Mouse (Mus musculus) retina, adult 2 months (tissue): ENCODE results near the gene Emg1.
"Not testable (repeated sequence)": the region's sequence is repeated elsewhere in the genome, so short reads cannot be mapped to it uniquely, and the experiment has no call there.

ENCODE experiments used
- DNase-seq: peaks from one replicate; pipeline ENCODE4 v3.0.0-alpha.2; 2012; ENCODE audit warnings: low read depth, low spot score

Emg1 gene

GRCm38 (mm10) chr6:124708289-124708889 lies 3.6 kb downstream of the Emg1 start:
- DNase-seq: no peak

GRCm38 (mm10) chr6:124706061-124706627 lies 5.8 kb downstream of the Emg1 start:
- no peak for DNase-seq

- no peak for DNase-seq
These were observed 7.6 kb downstream of the Emg1 start for GRCm38 (mm10) chr6:124704417-124704816.

DNA sequence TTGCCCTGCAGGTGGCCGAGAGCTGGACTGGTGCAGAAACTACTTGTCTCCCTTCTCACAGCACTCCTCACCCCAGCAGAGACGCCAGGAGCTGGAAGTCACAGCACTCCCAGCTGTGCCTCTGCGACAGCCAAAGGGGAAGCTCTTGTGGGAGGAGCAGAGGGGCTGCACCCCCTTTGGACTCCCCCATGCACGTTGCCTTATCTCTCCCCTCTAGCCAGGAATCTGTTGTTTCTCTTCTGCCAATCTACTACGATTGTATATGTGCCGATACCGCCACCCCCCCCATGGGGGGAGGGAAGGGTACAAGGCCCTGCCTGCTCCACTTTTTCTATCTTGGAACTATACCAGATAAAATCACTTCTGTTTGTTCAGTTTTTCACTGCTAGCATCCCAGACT lies 8.2 kb downstream of the Emg1 start:
- DNase-seq: no peak

DNA sequence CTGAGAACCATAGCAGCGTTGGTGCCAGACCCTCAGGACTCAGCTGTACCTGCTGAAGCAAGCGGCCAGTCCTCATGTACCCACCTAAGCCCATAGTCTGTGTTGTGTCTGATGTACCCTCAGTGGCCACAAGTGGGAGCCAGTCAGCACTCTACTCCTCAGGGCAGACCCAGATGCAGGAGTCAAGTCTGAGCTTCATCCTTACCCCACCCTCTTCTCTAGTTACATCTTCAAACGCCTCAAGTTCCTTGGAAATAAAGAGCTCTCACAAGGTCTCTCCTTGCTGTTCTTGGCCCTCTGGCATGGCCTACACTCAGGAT lies 9.2 kb downstream of the Emg1 start:
- no peak for DNase-seq

- no peak for DNase-seq
These were observed 9.7 kb downstream of the Emg1 start for GRCm38 (mm10) chr6:124702102-124702783.

DNA sequence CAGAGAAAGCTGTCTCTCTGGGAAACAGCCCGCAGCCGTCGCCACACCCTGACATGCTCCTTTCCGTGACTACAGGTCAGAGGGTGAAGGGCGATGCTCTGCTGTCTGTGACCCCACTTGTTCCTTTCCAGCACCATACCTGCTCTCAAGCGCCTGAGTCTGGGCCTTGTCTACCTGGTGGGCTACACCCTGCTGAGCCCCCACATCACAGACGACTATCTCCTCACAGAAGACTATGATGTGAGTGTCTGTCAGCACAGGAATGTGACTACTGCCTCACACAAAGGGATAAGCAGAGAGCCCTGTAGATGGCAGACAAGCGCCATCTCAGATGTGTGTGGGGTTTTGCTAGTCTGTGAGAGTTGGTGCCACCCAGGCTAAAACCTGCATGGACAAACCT lies 10.6 kb downstream of the Emg1 start:
- DNase-seq: no peak

GRCm38 (mm10) chr6:124699962-124700610 lies 11.9 kb downstream of the Emg1 start:
- no peak for DNase-seq

- DNase-seq: no peak
These were observed 12.6 kb downstream of the Emg1 start for GRCm38 (mm10) chr6:124699366-124699765.

- DNase-seq: no peak
These were observed 13.2 kb downstream of the Emg1 start for GRCm38 (mm10) chr6:124698751-124699150.

DNA sequence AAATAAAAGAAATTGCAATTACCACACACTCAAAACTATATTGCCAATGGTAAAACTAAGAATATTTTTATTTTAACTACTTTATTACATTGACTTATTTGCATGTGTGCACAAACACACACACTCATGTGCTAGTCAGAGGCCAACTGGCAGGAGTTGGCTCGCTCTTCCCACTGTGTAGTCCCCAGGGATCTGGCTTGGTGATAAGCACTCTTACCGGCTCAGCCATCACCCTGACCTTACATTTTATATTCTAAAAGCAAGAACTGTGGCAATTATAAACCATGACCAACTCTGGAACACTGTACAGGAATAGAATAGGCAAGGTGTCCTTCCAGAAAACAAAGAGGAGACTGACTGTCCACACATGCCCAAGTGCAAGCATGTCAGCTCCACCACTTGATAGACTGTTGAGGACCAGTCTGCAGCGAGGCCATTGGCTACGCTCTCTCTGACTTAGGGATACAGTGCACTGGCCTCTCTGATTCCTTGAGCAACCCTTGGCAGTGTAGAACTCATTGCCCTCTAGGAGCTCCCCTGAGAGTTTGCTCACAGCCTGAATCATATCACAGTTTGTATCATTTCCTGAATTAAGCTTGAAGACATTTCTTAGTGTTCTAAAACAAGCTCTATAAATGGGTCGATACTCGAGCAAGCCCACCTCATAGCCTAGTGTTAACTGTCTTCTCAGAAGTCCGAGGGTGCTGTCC lies 15.4 kb downstream of the Emg1 start:
- DNase-seq: no peak

DNA sequence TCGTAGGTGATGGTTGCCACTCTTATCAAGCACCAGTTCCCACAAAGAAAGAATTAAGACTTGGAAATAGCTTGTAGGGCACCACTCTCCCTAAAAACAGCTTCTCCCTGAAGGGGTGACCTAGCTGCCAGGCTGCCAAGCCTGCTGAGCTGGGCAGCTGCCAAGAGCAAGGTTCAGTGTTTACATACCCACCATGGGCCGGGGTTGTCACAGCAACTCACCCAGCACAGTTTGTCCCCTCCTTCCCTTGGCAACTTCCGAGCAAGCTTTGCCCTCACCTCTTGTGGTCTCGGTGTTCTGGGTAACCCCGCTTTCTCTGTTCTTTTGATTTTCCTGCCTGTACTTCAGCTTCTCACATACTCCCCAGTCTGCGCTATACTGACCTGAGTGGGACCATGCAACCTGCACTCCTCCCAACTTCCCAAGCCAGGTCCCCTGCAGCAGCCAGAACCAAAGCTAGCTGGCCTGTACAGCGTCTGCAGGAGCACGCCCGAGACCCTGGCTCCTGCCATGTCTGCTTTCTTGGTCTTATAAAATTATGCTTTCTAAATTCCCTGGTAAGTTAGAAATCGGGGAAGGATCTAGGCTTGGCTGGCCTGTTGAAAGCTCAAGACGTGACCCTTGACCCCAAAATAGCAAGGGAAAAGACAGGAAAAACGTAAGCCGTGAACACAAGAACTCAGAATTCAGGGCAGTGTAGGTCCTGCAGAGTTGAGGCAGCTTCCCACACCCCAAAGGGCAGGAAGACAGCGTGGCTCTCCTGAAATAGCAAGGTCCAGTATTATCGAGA lies 17.6 kb downstream of the Emg1 start:
- DNase-seq: no peak

- DNase-seq: no peak
These were observed 18.6 kb downstream of the Emg1 start for GRCm38 (mm10) chr6:124693243-124693981.

- DNase-seq: no peak
These were observed 21.5 kb downstream of the Emg1 start for GRCm38 (mm10) chr6:124690517-124690916.

- DNase-seq: no peak
These were observed 23.0 kb downstream of the Emg1 start for GRCm38 (mm10) chr6:124689011-124689410.

DNA sequence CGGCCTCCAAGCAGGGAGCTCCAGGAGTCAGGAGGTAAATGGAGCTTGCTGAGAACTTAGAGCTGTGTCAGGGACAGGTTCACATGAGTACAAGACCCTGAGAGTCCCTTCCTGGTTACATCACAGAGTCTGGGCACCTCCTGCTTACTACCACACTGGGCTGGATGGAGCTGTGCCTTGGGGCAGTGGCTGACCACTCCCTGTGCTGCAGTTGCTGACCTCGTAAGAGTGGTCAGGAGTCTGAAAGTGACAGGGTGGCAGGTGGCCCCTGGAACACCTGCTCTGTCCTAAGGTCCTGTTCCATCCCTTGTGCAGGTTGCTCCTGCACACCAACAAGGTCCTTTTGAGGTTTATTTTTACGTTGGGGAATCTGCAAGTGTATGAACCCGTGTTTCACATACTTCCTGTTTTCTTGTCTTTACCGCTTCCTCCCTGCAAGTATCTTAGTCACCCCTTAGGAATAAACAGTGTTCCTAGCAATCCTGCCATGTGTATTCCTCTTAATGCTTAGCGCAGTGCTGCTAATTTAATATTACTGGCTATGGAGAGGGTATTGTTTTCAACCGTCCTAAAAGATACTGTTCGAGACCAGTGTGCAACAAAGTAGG lies 23.7 kb downstream of the Emg1 start:
- DNase-seq: no peak

DNA sequence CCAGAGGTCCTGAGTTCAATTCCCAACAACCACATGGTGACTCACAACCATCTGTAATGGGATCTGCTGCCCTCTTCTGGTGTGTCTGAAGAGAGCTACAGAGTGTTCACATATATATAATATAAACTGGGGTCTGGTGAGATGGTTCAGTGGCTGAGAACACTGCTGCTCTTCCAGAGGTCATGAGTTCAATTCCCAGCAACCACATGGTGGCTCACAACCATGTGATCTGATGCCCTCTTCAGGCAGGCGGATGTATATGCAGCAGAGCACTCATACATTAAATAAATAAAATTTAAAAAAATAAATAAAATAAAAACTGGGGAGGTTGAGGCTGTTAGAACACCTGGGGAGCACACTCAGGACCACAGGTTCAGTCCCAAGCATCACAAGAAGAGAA lies 25.3 kb downstream of the Emg1 start:
- DNase-seq: not testable (repeated sequence)

DNA sequence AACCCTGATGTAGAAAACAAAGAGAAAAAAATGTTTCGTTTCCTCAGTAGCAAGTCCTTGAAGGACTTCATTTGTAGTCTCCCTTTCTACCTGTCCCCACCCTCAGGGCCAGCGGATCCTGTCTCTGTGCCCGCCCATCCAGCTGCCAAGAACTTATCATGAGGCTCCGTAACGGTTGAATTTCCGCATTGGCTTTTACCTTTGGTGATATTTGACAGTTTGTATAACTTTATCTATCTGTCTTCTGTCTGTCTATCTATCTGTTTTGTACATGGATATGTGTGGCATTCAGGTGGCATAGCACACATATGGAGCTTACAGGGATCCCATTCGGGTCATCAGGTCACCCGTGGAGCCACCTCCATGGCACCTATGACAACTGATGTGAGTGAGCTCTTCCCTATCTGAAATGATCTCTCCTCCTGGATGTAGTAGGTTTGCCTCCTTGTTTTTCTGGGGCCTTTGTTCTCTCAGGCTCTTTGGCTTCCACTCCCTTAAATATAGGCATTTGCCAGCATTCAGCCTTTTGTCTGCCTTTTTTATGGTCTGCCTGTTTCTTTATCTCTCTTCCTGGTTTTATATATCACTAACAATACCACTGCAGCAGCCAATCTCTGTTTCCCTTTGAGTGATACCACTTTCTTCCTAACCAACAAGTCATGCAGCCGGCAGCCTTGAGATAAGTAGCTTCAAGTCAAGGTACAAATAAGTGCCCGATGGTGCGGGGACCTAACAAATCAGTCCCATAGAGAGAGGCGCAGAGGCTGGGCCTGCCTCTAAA lies 26.2 kb downstream of the Emg1 start:
- no peak for DNase-seq

- DNase-seq: no peak
These were observed 28.2 kb downstream of the Emg1 start for GRCm38 (mm10) chr6:124683591-124684417.
